Mouse (Mus musculus) midbrain, embryonic 13.5 days (tissue): ENCODE measurements at regions not wholly inside any gene's neighbourhood (a gene's known extent, or its start where the extent isn't known, plus 50 kb on each side); places are given as distances from the start of the nearest gene placed in this dataset.

Experiments used
- ATAC-seq: fragments of 200-750 bp; cut with Nextera tagmentation; 2 replicates; pipeline ENCODE4 v1.8.0; 2017; ENCODE audit warnings: mild to moderate bottlenecking, moderate TSS enrichment, moderate library complexity
- H3K27ac ChIP-seq: fragments of 300-500 bp; sonication (generic); 2 replicates; pipeline ENCODE4 v1.5.1; 2015; ENCODE audit warnings: inconsistent platforms, mild to moderate bottlenecking, moderate library complexity
- H3K27me3 ChIP-seq: fragments of 300-500 bp; sonication (generic); 2 replicates; pipeline ENCODE4 v1.6.1; 2015; ENCODE audit warnings: mild to moderate bottlenecking, inconsistent platforms
- H3K36me3 ChIP-seq: fragments of 300-500 bp; sonication (generic); 2 replicates; pipeline ENCODE4 v1.6.1; 2015; ENCODE audit warnings: mild to moderate bottlenecking, inconsistent platforms
- H3K4me1 ChIP-seq: fragments of 300-500 bp; sonication (generic); replicated peaks from 2 replicates; pipeline ENCODE4 v1.6.1; 2015; ENCODE audit warnings: inconsistent platforms
- H3K4me2 ChIP-seq: fragments of 300-500 bp; sonication (generic); replicated peaks from 2 replicates; pipeline ENCODE4 v1.6.1; 2015; ENCODE audit warnings: moderate library complexity, mild to moderate bottlenecking, inconsistent platforms
- H3K4me3 ChIP-seq: fragments of 300-500 bp; sonication (generic); replicated peaks from 2 replicates; pipeline ENCODE4 v1.5.1; 2015; ENCODE audit warnings: mild to moderate bottlenecking, inconsistent platforms
- H3K9ac ChIP-seq: fragments of 300-500 bp; sonication (generic); replicated peaks from 2 replicates; pipeline ENCODE4 v1.6.1; 2015; ENCODE audit warnings: mild to moderate bottlenecking, inconsistent platforms
- H3K9me3 ChIP-seq: fragments of 300-500 bp; sonication (generic); 2 replicates; pipeline ENCODE4 v1.6.1; 2016; ENCODE audit warnings: mild to moderate bottlenecking, inconsistent platforms
- WGBS: fragments of 180-500 bp; shearing (Covaris S2); methylation state at CpG from one replicate; pipeline ENCODE4 v1.1.7; 2015; 5-methylcytosine and 5-hydroxymethylcytosine counted together

DNA sequence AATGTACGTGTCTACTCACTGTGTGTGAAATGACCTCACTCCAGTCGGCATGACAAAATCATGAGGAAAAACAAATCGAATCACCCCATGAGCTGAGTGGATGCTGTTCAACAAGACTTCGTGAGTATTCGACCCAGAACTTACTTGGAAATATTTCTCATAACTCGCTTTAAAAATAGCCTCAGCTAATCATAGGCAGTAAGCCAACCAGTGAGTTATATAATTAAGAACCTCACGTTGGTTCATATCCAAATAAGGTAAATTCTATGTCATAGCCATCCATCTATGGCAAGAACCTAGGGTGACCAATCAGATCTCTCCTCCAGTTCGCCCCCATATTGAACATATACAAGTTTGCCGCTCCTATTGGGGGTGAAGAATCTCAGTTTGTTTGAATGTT, 466.5 kb upstream of the Gm19410 start:
- Histone ChIP-seq H3K9ac (no peak overlapping the region), H3K4me3 (no peak overlapping the region), H3K4me1 (peaks cover 1% of the 10 kb centered on the region; the same call in 1 of the 2 replicates), H3K4me2 (no peak overlapping the region), H3K9me3 (no peaks in the 10 kb centered on the region), H3K27ac (no peak overlapping the region), H3K27me3 (no peaks in the 10 kb centered on the region), H3K36me3 (no peaks in the 10 kb centered on the region)
- ATAC-seq: no peak
- 92% methylated on average over 9 of the region's 9 CpGs for WGBS

DNA sequence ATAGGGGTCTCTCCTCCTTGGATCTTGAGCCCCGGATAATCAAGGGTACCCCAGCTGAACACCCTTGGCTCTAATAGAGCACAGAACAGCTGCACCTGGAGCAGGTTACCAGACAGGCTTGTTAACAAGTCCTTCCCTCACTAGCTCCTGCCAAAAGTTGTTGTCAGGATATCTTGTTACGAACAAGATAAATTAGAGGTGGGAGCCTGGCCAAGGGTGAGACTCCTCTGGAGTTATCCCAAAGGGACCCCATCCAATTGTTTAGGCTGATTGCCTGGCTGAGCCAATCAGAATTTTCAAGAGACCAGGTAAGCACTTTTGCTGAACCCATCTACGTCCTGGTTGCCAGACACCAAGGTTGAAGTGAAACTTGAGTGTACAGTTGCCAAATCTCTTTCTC, 465.2 kb upstream of the Gm19410 start:
- Histone ChIP-seq H3K4me1 (no peaks in the 10 kb centered on the region), H3K4me2 (no peak overlapping the region), H3K27me3 (no peaks in the 10 kb centered on the region), H3K27ac (no peak overlapping the region), H3K36me3 (no peaks in the 10 kb centered on the region), H3K9me3 (peaks cover 4% of the 10 kb centered on the region; the same call in 1 of the 2 replicates), H3K9ac (no peak overlapping the region), H3K4me3 (no peak overlapping the region)
- no peak for ATAC-seq
- 81% methylated on average over 3 of the region's 3 CpGs for WGBS

DNA sequence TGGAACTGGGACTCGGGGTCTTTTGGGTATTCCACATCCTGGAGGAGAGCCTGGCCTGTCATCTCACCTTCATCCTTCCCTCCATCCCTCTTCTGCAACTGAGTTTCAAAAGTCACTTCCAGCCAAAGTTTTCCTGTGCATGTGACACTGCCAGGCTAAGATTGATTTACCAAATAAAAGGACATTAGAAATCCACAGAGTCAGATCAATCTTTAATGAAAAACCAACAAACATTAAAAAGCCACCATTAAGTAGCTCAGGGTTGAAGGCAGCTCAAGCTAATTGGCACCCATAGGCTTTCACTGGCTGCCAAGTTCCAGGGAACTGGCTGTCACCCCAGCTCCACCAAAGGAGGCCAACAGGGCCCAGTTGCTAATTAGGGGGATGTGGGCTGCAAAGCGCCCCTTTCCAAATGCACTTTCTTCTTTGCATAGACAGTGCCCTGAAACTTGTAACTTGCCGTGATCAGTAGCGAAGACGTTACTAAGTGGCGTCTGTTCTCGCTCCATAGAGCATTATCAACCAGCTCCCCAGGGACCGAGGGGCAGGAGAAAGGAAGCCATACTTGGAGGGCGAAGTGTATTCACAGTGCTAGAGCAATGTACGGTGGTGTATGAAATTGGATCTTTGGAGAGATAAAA, 464.6 kb upstream of the Gm19410 start:
- Histone ChIP-seq H3K4me2 (no peak overlapping the region), H3K4me3 (no peak overlapping the region), H3K9me3 (peaks cover 5% of the 10 kb centered on the region; the same call in 1 of the 2 replicates), H3K9ac (no peak overlapping the region), H3K36me3 (no peaks in the 10 kb centered on the region), H3K27me3 (no peaks in the 10 kb centered on the region), H3K4me1 (no peaks in the 10 kb centered on the region), H3K27ac (no peak overlapping the region)
- ATAC-seq: no peak
- 78% methylated on average over 10 of the region's 10 CpGs for WGBS

- H3K4me3 ChIP-seq: no peak overlapping the region
- no peak for ATAC-seq
- no peak overlapping the region for H3K9ac ChIP-seq
- no peaks in the 10 kb centered on the region for H3K27me3 ChIP-seq
- 89% methylated on average over 7 of the region's 7 CpGs for WGBS
- H3K9me3 ChIP-seq: peaks cover 5% of the 10 kb centered on the region; the same call in 1 of the 2 replicates
- H3K36me3 ChIP-seq: no peaks in the 10 kb centered on the region
- no peak overlapping the region for H3K4me2 ChIP-seq
- H3K27ac ChIP-seq: no peak overlapping the region
- H3K4me1 ChIP-seq: no peaks in the 10 kb centered on the region
Measured at GRCm38 (mm10) chr8:35302856-35303255, 462.7 kb upstream of the Gm19410 start.

GRCm38 (mm10) chr8:35321270-35321865, 444.2 kb upstream of the Gm19410 start:
- Histone ChIP-seq H3K27me3 (no peaks in the 10 kb centered on the region), H3K36me3 (no peaks in the 10 kb centered on the region), H3K27ac (no peak overlapping the region), H3K4me3 (no peak overlapping the region), H3K4me1 (no peaks in the 10 kb centered on the region), H3K9ac (no peak overlapping the region), H3K4me2 (no peak overlapping the region), H3K9me3 (no peaks in the 10 kb centered on the region)
- ATAC-seq: no peak
- WGBS: 82% methylated on average over 10 of the region's 10 CpGs

DNA sequence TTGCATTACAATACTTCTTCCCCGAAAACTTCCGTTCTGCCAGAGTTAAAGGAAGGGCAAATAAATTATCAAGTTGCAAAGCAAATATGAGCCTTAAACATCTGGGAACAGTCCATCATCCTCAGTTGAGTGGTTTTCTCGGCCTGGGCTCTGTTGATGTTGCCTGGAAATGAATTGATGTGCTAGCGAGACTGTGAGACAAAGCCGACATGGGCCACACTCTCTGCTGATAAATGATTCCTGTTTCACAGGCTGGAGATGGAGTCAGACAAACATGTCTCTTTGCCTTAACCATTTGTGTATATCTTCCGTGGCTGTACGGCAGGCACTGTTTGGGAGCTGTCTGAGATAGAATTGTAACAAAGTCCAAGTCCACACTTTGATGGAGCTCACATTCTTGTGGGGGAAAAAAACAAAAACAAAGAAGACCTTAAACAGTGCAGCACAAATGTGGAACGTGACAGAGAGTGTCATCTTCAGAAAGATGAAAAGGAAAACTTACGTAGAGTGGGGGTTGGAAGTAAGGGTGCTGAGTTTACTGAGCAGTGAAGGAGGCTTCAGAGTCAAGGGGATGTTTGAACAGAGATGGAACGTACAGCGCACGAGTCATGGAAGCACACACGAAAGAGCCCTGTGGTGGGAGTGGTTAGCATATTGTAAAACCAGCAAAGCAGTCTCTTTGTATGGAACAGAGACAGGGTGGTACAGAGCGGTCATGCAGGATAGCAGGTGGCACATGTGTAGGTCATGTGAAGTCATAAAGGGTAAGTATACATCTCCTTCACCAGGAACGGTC, 442.2 kb upstream of the Gm19410 start:
- no peak overlapping the region for H3K9ac ChIP-seq
- ATAC-seq: no peak
- no peak overlapping the region for H3K4me3 ChIP-seq
- WGBS: 87% methylated on average over 15 of the region's 15 CpGs
- no peaks in the 10 kb centered on the region for H3K9me3 ChIP-seq
- H3K36me3 ChIP-seq: no peaks in the 10 kb centered on the region
- H3K4me2 ChIP-seq: no peak overlapping the region
- no peaks in the 10 kb centered on the region for H3K27me3 ChIP-seq
- H3K4me1 ChIP-seq: no peaks in the 10 kb centered on the region
- no peak overlapping the region for H3K27ac ChIP-seq
